Comparison of ENCODE assay signal across 7 mouse cellular contexts in genomic region chr16:55837653-55838052, GRCm38 (mm10). TPM values are rescaled to one million over a fixed set of nuclear protein-coding genes. Genes with fewer than 3 reads are reported as not detected.
DNase-seq lines count a peak whose midpoint lies in the region; ATAC-seq lines count a peak whose summit lies in the region.
"Not testable (repeated sequence)": the region's sequence is repeated elsewhere in the genome, so short reads cannot be mapped to it uniquely, and the experiment has no call there.

No protein-coding gene starts in this region.

- H3K4me2 ChIP-seq in embryonic facial prominence, embryonic 11.5 days (ENCODE audit: low read depth, low read length); forebrain, embryonic 15.5 days (replicated peaks): not testable (repeated sequence)
- peak overlapping the region; percentile 83 for H3K4me2 ChIP-seq in heart, embryonic 16.5 days (ENCODE audit: low read depth, low read length)
- peak overlapping the region; percentile 86; the same call in 1 of the 2 replicates for H3K4me2 ChIP-seq in intestine, embryonic 15.5 days (replicated peaks)
- peak overlapping the region; percentile 74 for H3K4me2 ChIP-seq in limb, embryonic 13.5 days (replicated peaks)
- peak overlapping the region; percentile 84 for H3K4me2 ChIP-seq in lung, embryonic 16.5 days (ENCODE audit: low read depth, low read length)
- H3K4me2 ChIP-seq in neural tube, embryonic 12.5 days (replicated peaks), result peak overlapping the region; percentile 72

- WGBS in embryonic facial prominence, embryonic 11.5 days, result 92% methylated on average over 8 of the region's 8 CpGs
- 91% methylated on average over 8 of the region's 8 CpGs for WGBS in forebrain, embryonic 15.5 days
- 89% methylated on average over 8 of the region's 8 CpGs for WGBS in heart, embryonic 16.5 days
- WGBS in intestine, embryonic 15.5 days, result 91% methylated on average over 8 of the region's 8 CpGs
- WGBS in limb, embryonic 13.5 days, result 89% methylated on average over 8 of the region's 8 CpGs
- WGBS in lung, embryonic 16.5 days, result 90% methylated on average over 8 of the region's 8 CpGs
- 87% methylated on average over 8 of the region's 8 CpGs for WGBS in neural tube, embryonic 12.5 days

- not testable (repeated sequence) for DNase-seq in embryonic facial prominence, embryonic 11.5 days (ENCODE audit: low spot score)

- H3K27me3 ChIP-seq in embryonic facial prominence, embryonic 11.5 days (ENCODE audit: control insufficient read depth, insufficient read depth, low read length); forebrain, embryonic 15.5 days; heart, embryonic 16.5 days (ENCODE audit: control insufficient read depth, insufficient read depth, low read length); intestine, embryonic 15.5 days (replicated peaks); limb, embryonic 13.5 days; lung, embryonic 16.5 days (ENCODE audit: control insufficient read depth, insufficient read depth, low read depth, low read length); neural tube, embryonic 12.5 days (replicated peaks): not testable (repeated sequence)

- not testable (repeated sequence) for H3K9ac ChIP-seq in embryonic facial prominence, embryonic 11.5 days (replicated peaks; ENCODE audit: low read length); forebrain, embryonic 15.5 days (replicated peaks); heart, embryonic 16.5 days (ENCODE audit: low read length); intestine, embryonic 15.5 days; limb, embryonic 13.5 days; lung, embryonic 16.5 days (ENCODE audit: low read length); neural tube, embryonic 12.5 days

- H3K36me3 ChIP-seq in embryonic facial prominence, embryonic 11.5 days (replicated peaks; ENCODE audit: control insufficient read depth, insufficient read depth, low read depth, low read length); forebrain, embryonic 15.5 days; heart, embryonic 16.5 days (ENCODE audit: control insufficient read depth, insufficient read depth); intestine, embryonic 15.5 days; lung, embryonic 16.5 days (ENCODE audit: control insufficient read depth, insufficient read depth, low read length); neural tube, embryonic 12.5 days: not testable (repeated sequence)
- H3K36me3 ChIP-seq in limb, embryonic 13.5 days, result peaks cover 22% of the 10 kb centered on the region

- H3K9me3 ChIP-seq in embryonic facial prominence, embryonic 11.5 days (replicated peaks; ENCODE audit: control insufficient read depth, low read length); forebrain, embryonic 15.5 days; heart, embryonic 16.5 days (replicated peaks; ENCODE audit: control insufficient read depth, low read length); intestine, embryonic 15.5 days; limb, embryonic 13.5 days; lung, embryonic 16.5 days (ENCODE audit: control insufficient read depth, low read length); neural tube, embryonic 12.5 days: not testable (repeated sequence)

- H3K27ac ChIP-seq in embryonic facial prominence, embryonic 11.5 days (replicated peaks; ENCODE audit: low read depth, low read length); forebrain, embryonic 15.5 days (replicated peaks); heart, embryonic 16.5 days (ENCODE audit: low read length); intestine, embryonic 15.5 days; limb, embryonic 13.5 days; lung, embryonic 16.5 days (ENCODE audit: low read length); neural tube, embryonic 12.5 days: not testable (repeated sequence)

- H3K4me1 ChIP-seq in embryonic facial prominence, embryonic 11.5 days (ENCODE audit: control insufficient read depth, insufficient read depth, low read length); forebrain, embryonic 15.5 days; heart, embryonic 16.5 days (ENCODE audit: control insufficient read depth, insufficient read depth, low read length); intestine, embryonic 15.5 days (replicated peaks); limb, embryonic 13.5 days; lung, embryonic 16.5 days (replicated peaks; ENCODE audit: control insufficient read depth, insufficient read depth, low read length); neural tube, embryonic 12.5 days: not testable (repeated sequence)

- not testable (repeated sequence) for ATAC-seq in embryonic facial prominence, embryonic 11.5 days (replicated peaks; ENCODE audit: insufficient number of reproducible peaks, low FRiP score, low TSS enrichment, low read depth); forebrain, embryonic 15.5 days (replicated peaks); heart, embryonic 16.5 days (replicated peaks; ENCODE audit: extremely low read depth, insufficient read depth, low FRiP score); intestine, embryonic 15.5 days; limb, embryonic 13.5 days (ENCODE audit: low FRiP score, low read depth); lung, embryonic 16.5 days (ENCODE audit: low read depth); neural tube, embryonic 12.5 days (ENCODE audit: low FRiP score, low read depth)

- H3K4me3 ChIP-seq in embryonic facial prominence, embryonic 11.5 days (ENCODE audit: low read depth, low read length), result peak overlapping the region; percentile 62; the same call in 1 of the 2 replicates
- peak overlapping the region; percentile 49; the same call in 1 of the 2 replicates for H3K4me3 ChIP-seq in forebrain, embryonic 15.5 days
- H3K4me3 ChIP-seq in heart, embryonic 16.5 days (ENCODE audit: low read length); intestine, embryonic 15.5 days (replicated peaks); neural tube, embryonic 12.5 days: not testable (repeated sequence)
- peak overlapping the region; percentile 56; the same call in 1 of the 2 replicates for H3K4me3 ChIP-seq in limb, embryonic 13.5 days
- H3K4me3 ChIP-seq in lung, embryonic 16.5 days (ENCODE audit: low read length), result peak overlapping the region; percentile 71; the same call in 1 of the 2 replicates

RNA-seq across cellular contexts. Expression of gene Nfkbiz, which starts 1.0 kb away (rescaled TPM):
- polyA plus RNA-seq in embryonic facial prominence, embryonic 11.5 days (2014; fragmentation: Nextera tagmentation; extraction: Ambion mirVana), result 3.0 and 3.9 TPM in 2 replicates
- 1.2 and 1.4 TPM in 2 replicates for polyA plus RNA-seq in forebrain, embryonic 15.5 days (2015; fragmentation: Nextera tagmentation; extraction: Ambion mirVana)
- polyA plus RNA-seq in heart, embryonic 16.5 days (2015; fragmentation: Nextera tagmentation; extraction: Ambion mirVana), result 2.9 and 3.2 TPM in 2 replicates
- polyA plus RNA-seq in intestine, embryonic 15.5 days (2015; fragmentation: Nextera tagmentation; extraction: Ambion mirVana), result 8.7 and 8.8 TPM in 2 replicates
- 4.1 and 4.6 TPM in 2 replicates for polyA plus RNA-seq in limb, embryonic 13.5 days (2015; fragmentation: Nextera tagmentation; extraction: Ambion mirVana)
- 10.4 and 11.0 TPM in 2 replicates for polyA plus RNA-seq in lung, embryonic 16.5 days (2015; fragmentation: Nextera tagmentation; extraction: Ambion mirVana)
- 1.7 and 2.3 TPM in 2 replicates for polyA plus RNA-seq in neural tube, embryonic 12.5 days (2016; fragmentation: Nextera tagmentation; extraction: Ambion mirVana)

RNA-seq across cellular contexts. Expression of gene Nxpe3, which starts 57.4 kb away (rescaled TPM):
- polyA plus RNA-seq in embryonic facial prominence, embryonic 11.5 days (2014; fragmentation: Nextera tagmentation; extraction: Ambion mirVana), result 1.2 and 1.3 TPM in 2 replicates
- polyA plus RNA-seq in forebrain, embryonic 15.5 days (2015; fragmentation: Nextera tagmentation; extraction: Ambion mirVana), result 1.3 and 1.5 TPM in 2 replicates
- polyA plus RNA-seq in heart, embryonic 16.5 days (2015; fragmentation: Nextera tagmentation; extraction: Ambion mirVana), result 0.44 and 0.81 TPM in 2 replicates
- polyA plus RNA-seq in intestine, embryonic 15.5 days (2015; fragmentation: Nextera tagmentation; extraction: Ambion mirVana), result 1.3 and 1.5 TPM in 2 replicates
- 0.66 and 0.70 TPM in 2 replicates for polyA plus RNA-seq in limb, embryonic 13.5 days (2015; fragmentation: Nextera tagmentation; extraction: Ambion mirVana)
- polyA plus RNA-seq in lung, embryonic 16.5 days (2015; fragmentation: Nextera tagmentation; extraction: Ambion mirVana), result 0.99 and 1.1 TPM in 2 replicates
- polyA plus RNA-seq in neural tube, embryonic 12.5 days (2016; fragmentation: Nextera tagmentation; extraction: Ambion mirVana), result 0.91 and 0.96 TPM in 2 replicates
